Mouse (Mus musculus): ENCODE measurements around the gene Pbx1.

DNA sequence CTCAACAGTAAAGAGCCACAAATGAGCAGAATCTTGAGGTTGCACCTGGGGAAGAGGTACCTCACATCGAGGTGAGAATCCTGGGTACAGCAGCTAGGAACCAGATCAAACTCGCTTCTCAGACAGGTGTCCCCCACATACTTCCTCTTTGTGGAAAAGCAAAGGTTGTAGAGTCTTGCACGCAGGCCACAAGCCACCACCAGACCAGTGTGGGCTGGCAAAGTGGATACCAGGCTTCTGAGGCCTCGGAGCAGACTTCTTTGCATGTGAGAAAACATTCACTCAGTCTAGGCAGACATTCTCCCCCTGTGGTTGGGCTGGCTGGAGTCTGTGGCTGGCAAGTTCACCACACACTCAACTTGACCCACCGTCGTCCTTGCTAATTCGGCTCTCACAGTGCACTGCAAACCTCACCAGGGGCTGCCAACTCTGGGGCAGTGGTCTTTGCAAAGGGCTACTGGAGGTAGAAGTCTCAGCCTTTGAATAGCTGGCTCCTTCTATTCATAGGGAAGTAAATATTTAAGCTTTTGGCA lies 206.4 kb downstream of the Pbx1 start:
- no peak for TF ChIP-seq ZC3H11A (IDR thresholded peaks at IDR 0.05; ENCODE audit: borderline replicate concordance, low read depth, low read length)
- no peak for TF ChIP-seq HCFC1 (IDR thresholded peaks at IDR 0.05; ENCODE audit: borderline replicate concordance, insufficient read depth, low read length)
- TF ChIP-seq MAFK (IDR thresholded peaks at IDR 0.05; ENCODE audit: insufficient read depth, low read depth, low read length): no peak

All from ES-E14 (cell line).